Mouse (Mus musculus): ENCODE results near the gene Tmem200c.

The Tmem200c gene

GRCm38 (mm10) chr17:68826323-68826722 lies at the start of gene Tmem200c:
TSS of gene Tmem200c (plus strand) at chr17:68826623.
- in situ Hi-C loops (cut with MboI, MseI) = no loop called here

GRCm38 (mm10) chr17:68793741-68794140 lies 32.7 kb upstream of the Tmem200c start:
- in situ Hi-C loops (cut with MboI, MseI) = no loop called here

- in situ Hi-C loops (cut with MboI, MseI) = no loop called here
Measured at GRCm38 (mm10) chr17:68836655-68837012, 10.2 kb downstream of the Tmem200c start.

GRCm38 (mm10) chr17:68837013-68837858 lies 10.8 kb downstream of the Tmem200c start:
- in situ Hi-C loops (cut with MboI, MseI) = no loop called here

GRCm38 (mm10) chr17:68837859-68838194 lies 11.4 kb downstream of the Tmem200c start:
- in situ Hi-C loops (cut with MboI, MseI) = no loop called here

GRCm38 (mm10) chr17:68839888-68840571 lies 13.6 kb downstream of the Tmem200c start:
- in situ Hi-C loops (cut with MboI, MseI) = no loop called here

- in situ Hi-C loops (cut with MboI, MseI) = no loop called here
Measured at GRCm38 (mm10) chr17:68840572-68840939, 14.1 kb downstream of the Tmem200c start.

- in situ Hi-C loops (cut with MboI, MseI) = no loop called here
Measured at GRCm38 (mm10) chr17:68841097-68841891, 14.9 kb downstream of the Tmem200c start.

GRCm38 (mm10) chr17:68841892-68842252 lies 15.4 kb downstream of the Tmem200c start:
- in situ Hi-C loops (cut with MboI, MseI) = no loop called here

- in situ Hi-C loops (cut with MboI, MseI) = no loop called here
Measured at GRCm38 (mm10) chr17:68845931-68846330, 19.5 kb downstream of the Tmem200c start.

- in situ Hi-C loops (cut with MboI, MseI) = no loop called here
Measured at GRCm38 (mm10) chr17:68848739-68849138, 22.3 kb downstream of the Tmem200c start.

- in situ Hi-C loops (cut with MboI, MseI) = no loop called here
Measured at GRCm38 (mm10) chr17:68852171-68852966, 25.9 kb downstream of the Tmem200c start.

GRCm38 (mm10) chr17:68864175-68864574 lies 37.8 kb downstream of the Tmem200c start:
- in situ Hi-C loops (cut with MboI, MseI) = no loop called here

- in situ Hi-C loops (cut with MboI, MseI) = no loop called here
Measured at GRCm38 (mm10) chr17:68868439-68868838, 42.0 kb downstream of the Tmem200c start.

GRCm38 (mm10) chr17:68874021-68874420 lies 47.6 kb downstream of the Tmem200c start:
- in situ Hi-C loops (cut with MboI, MseI) = loop anchor here (10.0 kb wide), 1 partner anchor 211 kb away; no protein-coding TSS in a partner anchor

- in situ Hi-C loops (cut with MboI, MseI) = loop anchor here (10.0 kb wide), 1 partner anchor 210 kb away; no protein-coding TSS in a partner anchor
Measured at GRCm38 (mm10) chr17:68875251-68875650, 48.8 kb downstream of the Tmem200c start.

- in situ Hi-C loops (cut with MboI, MseI) = loop anchor here (10.0 kb wide), 1 partner anchor 209 kb away; no protein-coding TSS in a partner anchor
Measured at GRCm38 (mm10) chr17:68875917-68876495, 49.6 kb downstream of the Tmem200c start.

GRCm38 (mm10) chr17:68881725-68882524 lies 55.5 kb downstream of the Tmem200c start:
- in situ Hi-C loops (cut with MboI, MseI) = no loop called here

GRCm38 (mm10) chr17:68883474-68884083 lies 57.2 kb downstream of the Tmem200c start:
- in situ Hi-C loops (cut with MboI, MseI) = no loop called here

GRCm38 (mm10) chr17:68890672-68891071 lies 64.2 kb downstream of the Tmem200c start:
- in situ Hi-C loops (cut with MboI, MseI) = no loop called here

Measured in T-helper 1 cell (primary cell).